Mouse (Mus musculus) ovary, adult 18-20 months (tissue): Measurements from ENCODE around the gene Sptbn2.
"Not testable (repeated sequence)": the region's sequence is repeated elsewhere in the genome, so short reads cannot be mapped to it uniquely, and the experiment has no call there.

Experiments
- DNase-seq: peaks from one replicate; pipeline ENCODE4 v3.0.0; 2022; ENCODE audit warnings: low spot score, mixed read lengths

Gene Sptbn2

DNA sequence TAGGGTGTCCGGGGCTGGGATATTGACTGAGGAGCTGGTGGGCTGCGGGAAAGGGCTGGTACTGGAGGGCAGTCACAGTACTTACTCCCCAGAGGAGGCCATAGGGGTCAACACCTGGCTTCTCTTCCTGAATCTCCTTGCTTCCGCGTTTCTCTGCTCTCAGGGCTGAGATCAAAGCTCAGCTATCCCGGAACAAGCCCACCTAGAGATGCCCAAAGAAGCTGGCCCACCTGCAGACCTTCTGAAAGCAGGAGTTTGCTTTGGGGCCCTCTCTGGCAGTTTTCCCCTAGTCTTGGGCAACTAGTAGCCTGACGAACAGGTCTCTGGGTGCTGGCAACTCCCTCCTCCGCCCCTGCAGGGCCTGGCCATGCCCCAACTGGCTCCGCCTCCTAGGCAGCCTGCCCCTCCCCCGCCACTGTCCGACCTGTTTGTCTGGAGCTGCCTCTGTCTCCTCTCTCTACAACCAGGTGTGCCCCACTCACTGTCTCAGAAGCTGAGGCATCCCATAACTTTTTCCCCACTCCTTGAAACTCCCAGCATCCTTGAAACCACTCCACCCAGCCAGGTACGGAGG is 9.8 kb downstream of the Sptbn2 start:
- peak; percentile 44 for DNase-seq

DNA sequence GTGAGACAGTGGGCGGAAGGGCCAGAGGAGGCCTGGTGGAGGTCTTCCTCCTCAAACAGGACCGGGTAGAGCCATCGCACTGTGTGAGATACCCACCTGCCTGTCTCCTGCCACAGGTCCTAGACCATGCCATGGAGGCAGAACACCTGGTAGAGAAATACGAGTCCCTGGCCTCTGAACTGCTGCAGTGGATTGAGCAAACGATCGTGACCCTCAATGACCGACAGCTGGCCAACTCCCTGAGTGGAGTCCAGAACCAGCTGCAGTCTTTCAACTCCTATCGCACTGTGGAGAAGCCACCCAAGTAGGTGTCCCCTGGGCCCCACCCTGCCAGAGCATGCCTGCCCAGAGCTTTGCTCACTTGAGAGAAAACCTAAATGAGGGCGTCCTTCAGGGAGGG is 18.2 kb downstream of the Sptbn2 start:
- DNase-seq, result no peak

DNA sequence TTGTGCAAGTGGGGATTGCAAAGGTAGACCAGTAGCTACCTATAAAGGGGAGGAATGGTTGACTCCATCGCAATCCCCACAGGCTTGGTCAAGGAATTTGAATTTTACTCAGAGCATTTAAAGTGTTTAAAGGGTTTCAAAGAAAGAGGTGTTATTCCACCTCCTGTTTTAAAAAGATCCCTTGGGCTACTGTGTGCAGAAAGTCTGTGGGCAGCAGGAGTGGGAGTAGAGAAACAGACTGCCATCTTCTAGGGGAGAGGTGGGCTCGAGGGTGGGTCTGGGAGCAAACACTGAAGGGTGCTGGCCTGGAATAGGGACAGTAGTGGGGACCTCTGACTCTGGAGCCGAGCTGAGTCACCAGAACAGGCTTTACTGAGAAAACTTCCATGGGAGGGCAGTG is 22.1 kb downstream of the Sptbn2 start:
- DNase-seq, result no peak

DNA sequence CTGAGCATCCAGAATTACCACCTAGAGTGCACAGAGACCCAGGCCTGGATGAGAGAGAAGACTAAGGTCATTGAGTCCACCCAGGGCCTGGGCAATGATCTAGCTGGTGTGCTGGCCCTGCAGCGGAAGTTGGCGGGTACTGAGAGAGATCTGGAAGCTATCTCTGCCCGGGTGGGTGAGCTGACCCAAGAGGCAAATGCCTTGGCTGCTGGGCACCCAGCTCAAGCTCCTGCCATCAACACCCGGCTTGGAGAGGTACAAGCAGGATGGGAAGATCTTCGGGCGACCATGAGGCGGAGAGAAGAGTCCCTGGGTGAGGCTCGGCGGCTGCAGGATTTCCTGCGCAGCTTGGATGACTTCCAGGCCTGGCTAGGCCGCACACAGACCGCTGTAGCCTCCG is 26.9 kb downstream of the Sptbn2 start:
- no peak for DNase-seq

DNA sequence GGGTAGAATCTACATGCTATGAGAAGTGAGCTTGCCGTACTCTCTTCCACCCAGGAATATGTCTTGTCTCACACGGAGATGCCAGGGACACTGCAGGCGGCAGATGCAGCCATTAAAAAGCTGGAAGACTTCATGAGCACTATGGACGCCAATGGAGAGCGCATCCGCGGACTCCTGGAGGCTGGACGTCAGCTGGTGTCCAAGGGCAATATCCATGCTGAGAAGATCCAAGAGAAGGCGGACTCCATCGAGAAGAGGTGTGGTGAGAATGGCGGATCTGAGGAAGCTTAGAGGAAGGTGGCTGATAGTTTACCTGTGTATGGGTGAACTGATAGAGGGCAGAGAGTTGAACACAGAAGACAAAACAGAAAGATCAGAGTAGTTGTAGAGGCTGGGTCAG is 28.1 kb downstream of the Sptbn2 start:
- no peak for DNase-seq

DNA sequence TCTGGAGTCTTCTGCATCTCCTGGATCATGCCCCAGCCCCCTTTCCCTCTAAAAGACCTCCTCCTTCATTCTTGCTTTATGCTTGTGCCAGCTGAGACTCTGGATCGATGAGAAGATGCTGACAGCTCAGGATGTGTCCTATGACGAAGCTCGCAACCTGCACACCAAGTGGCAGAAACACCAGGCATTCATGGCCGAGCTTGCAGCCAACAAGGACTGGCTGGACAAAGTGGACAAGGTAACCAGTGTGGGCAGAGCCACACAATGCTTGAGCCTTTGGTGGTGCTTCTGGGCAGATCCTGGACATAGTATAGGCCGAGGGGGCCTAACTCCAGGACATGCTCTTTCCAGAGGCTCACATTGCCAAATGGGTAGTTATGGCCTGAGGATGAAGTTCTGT is 28.8 kb downstream of the Sptbn2 start:
- no peak for DNase-seq

DNA sequence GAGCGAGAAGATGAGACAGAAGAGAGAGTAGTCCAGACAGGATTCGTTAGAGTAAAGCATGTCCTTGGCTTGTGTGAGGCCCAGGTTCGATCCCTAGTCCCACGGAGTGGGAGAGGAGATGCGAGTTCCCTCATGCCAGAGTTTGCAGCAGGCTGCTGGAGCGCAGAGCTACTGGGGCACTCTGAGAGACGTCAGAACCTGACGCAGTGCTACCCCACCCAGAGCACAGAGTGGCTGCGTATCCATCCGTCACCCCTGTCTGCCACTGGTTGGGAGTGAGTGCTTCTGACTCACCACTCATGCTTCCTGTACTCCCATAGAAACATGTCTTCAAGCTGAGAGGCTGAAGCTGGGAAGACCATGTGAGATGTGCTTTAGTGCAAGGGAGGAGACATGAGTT is 30.5 kb downstream of the Sptbn2 start:
- DNase-seq, result no peak

DNA sequence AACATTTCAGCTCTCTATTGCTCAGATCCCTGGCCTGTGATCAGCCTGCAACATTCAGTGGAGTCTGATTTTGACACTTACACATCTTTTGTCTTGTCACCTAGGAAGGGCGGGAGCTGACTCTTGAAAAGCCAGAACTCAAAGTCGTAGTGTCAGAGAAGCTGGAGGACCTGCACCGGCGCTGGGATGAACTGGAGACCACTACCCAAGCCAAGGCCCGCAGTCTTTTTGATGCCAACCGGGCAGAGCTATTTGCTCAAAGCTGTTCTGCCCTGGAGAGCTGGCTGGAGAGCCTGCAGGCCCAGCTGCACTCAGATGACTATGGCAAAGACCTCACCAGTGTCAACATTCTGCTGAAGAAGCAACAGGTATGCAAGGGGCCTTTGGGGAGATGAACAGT is 31.3 kb downstream of the Sptbn2 start:
- DNase-seq, result no peak

DNA sequence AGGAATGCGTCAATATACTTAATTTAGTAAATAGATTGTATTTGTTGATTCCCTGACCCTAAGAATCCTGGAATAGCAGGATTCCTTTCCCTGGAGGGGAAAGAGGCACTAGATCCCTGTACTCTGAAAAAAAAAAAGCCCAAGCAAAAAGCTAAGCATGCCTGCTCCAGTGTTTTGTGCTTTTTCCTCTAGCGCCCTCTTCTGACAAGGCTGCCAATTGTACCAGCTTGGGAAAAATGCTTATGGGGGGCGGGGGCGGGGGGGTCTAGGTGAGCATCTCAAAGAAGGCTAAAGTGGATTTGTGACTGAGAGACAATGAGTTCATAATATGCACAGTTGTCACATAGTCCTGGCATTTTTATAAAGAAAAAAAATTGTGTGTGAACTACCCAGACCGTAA is 32.6 kb downstream of the Sptbn2 start:
- no peak for DNase-seq

DNA sequence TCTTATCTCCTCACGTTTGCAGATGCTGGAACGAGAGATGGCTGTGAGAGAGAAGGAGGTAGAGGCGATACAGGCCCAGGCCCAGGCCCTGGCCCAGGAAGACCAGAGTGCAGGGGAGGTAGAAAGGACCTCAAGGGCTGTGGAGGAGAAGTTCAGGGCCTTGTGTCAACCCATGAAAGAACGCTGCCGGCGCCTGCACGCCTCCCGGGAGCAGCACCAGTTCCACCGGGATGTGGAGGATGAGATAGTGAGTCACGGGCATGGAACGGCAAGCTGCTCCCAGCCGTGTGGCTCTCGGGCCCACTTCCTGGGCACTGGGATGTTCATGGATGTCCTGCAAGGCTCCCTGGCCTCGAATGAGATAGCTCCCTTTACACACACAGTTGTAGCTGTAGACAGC is 33.1 kb downstream of the Sptbn2 start:
- no peak for DNase-seq

DNA sequence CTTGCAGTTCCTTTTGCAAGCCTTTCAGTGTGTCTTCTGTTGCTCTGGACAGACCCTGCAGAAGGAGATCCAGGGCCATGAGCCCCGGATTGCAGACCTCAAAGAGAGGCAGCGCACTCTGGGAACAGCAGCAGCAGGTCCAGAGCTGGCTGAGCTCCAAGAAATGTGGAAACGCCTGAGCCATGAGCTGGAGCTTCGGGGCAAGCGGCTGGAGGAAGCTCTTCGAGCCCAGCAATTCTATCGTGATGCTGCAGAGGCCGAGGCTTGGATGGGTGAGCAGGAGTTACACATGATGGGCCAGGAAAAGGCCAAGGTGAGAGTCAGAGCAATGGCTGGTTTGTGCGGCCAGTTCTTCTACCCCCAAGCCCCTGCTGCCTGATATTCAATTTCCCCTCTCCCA is 34.1 kb downstream of the Sptbn2 start:
- DNase-seq, result no peak

DNA sequence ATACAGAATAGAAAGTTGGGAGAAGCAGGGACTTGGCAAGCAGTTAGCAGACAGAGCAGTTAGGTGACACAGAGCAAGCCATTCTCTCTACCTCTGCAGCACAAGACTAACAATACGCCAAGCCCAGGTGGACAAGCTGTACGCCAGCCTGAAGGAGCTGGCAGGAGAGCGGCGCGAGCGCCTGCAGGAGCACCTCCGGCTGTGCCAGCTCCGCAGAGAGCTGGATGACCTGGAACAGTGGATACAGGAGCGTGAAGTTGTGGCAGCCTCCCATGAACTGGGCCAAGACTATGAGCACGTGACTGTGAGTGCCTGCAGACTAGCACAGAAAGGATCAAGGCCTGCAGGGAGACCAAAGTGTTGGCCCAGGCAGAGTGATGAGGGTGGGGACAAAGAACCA is 34.7 kb downstream of the Sptbn2 start:
- DNase-seq, result no peak

DNA sequence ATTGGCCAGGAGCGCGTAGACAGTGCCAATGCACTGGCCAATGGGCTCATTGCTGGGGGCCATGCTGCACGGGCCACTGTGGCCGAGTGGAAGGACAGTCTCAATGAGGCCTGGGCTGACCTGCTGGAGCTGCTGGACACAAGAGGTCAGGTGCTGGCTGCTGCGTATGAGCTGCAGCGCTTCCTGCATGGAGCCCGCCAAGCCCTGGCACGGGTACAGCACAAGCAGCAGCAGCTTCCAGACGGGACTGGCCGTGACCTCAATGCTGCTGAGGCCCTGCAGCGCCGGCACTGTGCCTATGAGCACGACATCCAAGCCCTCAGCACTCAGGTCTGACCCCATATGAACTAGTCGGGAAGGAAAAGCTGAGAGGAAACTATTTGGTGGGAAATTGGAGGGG is 35.6 kb downstream of the Sptbn2 start:
- DNase-seq, result no peak

DNA sequence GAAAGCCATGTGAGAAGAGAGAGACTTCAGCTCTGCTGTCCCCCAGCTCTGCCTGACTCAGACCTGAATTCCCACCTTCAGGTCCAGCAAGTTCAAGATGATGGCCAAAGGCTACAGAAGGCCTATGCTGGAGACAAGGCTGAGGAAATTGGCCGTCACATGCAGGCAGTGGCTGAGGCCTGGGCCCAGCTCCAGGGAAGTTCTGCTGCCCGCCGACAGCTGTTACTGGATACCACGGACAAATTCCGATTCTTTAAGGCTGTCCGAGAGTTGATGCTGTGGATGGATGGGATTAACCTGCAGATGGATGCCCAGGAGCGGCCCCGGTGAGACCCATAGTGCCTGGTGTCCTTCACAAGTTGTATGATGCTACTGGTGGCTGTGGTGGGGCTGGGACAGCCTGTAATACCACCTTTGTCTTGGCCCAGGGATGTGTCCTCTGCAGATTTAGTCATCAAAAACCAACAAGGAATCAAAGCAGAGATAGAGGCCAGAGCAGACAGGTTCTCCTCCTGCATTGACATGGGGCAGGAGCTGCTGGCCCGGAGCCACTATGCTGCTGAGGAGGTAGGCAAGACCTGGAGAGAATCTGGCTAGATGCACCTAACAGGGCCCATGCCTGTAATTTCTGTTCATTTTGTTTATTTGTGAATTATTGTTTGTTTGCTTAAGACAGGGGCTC is 36.8 kb downstream of the Sptbn2 start:
- DNase-seq, result no peak

DNA sequence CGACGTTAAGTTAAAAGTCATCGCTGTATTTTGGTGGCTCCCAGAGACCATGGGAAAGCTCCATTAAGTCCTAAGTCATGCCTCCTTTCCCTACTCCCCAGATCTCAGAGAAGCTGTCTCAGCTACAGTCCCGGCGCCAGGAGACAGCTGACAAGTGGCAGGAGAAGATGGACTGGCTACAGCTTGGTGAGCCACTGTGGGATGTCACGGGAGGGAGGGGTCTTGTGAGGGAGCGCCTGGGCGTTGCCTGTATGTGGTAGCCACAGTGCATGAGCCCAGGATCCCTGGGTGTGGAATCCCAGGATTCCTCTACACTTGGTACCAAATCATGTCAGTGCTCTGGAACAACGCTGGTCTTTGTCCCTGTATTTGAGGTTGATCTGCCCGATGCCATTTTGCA is 37.5 kb downstream of the Sptbn2 start:
- no peak for DNase-seq

DNA sequence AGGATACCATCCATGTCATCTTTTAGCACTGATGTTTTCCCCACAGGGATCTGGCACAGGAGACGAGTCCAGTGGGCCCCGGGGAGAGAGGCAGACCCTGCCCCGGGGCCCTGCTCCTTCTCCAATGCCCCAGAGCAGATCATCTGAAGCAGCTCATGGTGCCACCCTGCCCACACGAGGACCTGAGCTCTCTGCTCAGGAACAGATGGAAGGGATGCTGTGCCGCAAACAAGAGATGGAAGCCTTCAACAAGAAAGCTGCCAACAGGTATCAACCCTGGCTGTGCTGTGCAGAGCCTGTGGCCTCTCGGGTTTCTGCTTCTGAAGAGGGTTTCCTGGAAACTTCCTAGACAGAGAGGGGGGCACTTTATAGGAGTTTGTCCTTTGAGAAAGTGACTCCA is 39.0 kb downstream of the Sptbn2 start:
- no peak for DNase-seq

DNA sequence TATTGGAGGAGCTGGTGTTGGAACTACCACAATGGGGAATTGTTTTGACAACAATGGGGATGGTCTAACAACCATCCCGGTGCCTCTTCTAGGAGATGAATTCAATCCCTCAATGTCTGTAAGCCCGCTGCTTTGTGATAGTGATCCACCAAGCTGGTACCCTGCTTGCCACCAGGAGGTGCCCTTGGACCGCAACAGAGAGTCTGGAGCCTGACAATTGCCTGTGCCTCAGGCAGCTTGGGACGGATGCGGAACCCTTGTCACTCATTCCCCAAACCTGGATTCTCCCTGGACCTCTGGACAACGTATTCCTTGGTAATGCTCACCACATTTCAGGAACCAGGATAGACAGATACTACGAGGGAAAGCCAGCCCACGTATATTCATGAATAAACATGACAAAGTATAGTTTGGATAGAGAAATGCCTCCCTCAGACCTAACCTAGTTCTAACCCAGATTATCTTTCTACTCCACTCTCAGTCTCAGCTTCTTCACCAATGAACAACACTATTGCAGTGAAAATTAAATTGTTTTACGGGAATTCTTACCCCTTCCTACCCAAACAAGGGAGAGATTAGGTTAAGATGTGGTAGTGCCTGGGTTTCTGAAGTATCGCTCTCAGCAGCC is 44.7 kb downstream of the Sptbn2 start:
- DNase-seq, result peak; percentile 78

DNA sequence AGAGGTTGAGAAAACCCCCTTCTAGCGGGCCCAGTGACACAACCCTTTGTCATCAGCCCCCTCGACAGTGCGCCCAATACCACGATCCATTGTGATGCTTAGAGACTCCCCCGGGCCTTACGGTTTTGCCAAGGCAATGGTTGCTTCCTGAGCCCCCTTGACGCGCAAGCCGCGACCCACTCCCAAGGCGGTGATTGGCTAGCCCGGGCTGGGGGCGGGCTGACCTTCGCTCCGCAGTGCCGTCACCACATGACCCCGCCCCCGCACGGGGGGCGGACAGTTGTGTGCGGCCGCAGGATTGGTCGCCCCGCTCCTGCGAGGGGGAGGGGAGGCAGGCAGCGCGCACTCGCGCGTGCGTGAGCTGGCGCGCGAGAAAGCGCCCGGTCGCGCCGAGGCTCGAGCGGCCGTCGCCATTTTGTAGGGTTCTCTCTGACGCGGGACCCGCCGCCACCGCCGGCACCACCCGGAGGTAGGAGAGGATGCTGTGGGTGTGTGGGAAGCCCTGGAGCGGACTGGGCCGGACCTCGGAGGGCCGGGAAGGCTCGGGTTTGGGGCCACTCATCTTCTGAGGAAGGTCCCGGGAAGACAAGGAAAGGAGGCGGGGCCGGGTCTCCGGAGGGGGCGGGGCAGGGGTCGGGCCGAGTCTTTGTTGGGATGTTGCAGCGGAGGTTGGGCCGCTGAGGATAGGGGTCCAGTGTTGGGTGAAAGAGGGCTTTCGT is 45.4 kb downstream of the Sptbn2 start, which contains the start of gene Rbm4b:
TSS of gene Rbm4b (plus strand) at position 305 of the 719 bp plus-strand sequence.
- DNase-seq, result peak; percentile 93

DNA sequence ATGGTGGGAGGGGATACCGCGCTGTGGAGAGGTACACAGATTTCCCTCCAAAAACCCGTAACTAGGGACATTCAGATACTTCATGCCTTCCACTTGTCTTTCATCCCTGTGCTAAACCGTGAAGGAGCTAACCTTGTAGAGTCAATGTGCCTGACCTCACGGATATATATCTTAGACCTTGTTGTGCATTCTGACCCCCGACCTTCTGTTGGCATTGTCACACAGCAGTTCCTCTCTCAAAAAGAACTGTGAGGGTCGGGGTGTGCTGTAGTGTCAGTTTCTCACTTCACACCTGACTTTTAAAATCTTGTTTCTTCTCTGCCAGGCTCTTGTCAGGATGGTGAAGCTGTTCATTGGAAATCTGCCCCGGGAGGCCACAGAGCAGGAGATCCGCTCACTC is 46.0 kb downstream of the Sptbn2 start:
- no peak for DNase-seq

DNA sequence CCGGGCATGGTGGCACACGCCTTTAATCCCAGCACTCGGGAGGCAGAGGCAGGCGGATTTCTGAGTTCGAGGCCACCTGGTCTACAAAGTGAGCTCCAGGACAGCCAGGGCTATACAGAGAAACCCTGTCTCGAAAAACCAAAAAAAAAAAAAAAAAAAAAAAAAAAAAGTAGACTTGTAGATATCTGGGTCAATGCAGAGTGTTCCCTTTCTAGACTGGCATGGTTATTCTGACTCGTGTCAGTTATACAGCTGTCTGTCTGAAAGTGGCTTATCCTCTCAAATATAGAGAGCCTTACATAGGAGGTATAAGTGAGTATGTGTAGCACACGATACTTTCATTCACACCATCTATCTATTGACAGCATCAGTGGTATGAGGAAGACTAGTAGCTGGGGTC is 49.6 kb downstream of the Sptbn2 start:
- DNase-seq, result not testable (repeated sequence)

DNA sequence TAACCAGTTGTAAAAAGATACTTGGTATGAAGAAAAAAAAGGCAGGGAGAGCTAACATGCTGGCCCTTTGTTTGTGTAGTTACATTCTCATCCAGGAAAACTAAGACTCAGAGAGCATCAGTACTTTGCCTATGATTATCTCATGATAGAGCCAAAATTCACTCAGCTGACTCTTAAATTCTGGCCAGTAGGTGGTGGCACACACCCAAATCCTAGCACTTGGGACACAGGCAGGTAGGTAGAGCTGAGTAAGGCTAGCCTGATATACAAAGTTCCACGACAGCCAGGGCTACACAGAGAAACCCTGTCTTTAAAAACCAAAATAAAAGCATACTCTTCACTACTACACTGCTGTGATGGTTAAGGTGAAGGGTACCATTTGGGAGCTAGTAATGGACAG is 51.9 kb downstream of the Sptbn2 start:
- DNase-seq, result no peak

DNA sequence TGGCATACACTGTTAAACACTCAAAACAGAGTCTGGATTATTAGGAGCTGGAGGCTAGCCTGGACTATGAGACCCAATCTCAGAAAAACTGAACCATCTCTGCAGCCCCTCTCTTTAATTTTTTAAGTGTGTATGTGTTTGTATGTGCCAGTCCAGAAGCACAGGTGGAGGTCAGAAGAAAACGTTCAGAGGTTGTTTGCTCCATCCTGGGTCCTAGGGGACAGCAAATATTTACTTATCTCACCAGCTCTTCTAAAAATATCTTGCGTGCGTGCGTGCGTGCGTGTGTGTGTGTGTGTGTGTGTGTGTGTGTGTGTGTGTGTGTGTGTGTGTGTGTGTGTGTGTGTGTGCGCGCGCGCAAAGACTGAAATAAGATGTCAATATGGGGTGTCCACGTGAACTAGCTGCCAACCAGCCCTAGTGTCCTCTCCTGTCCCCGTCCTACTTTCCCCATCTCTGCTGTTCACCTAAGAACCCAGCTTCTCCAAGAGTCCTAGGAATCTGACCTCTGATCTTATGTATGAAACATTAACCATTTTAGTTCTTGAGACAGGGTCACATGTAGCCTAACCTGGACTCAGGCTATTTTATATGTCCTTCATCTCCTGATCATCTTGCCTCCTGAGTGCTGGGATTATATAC is 56.7 kb downstream of the Sptbn2 start:
- DNase-seq, result no peak

DNA sequence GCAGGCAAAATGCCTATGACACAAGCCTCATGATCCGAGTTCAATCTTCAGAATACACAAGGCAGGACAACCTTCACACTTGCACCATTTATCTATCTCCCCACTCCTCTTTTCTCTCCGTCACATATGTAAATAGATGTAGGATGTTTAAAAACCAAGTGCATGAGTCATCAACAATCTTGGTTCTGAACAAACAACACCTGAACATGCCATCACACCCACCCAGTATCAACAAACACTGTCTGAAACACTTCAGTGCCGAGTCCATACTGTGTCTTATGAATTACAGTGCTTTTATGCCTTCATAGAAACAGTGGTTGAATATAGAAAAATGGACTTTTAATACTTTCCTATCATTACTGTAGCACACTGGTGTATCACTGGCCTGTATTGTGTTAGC is 61.8 kb downstream of the Sptbn2 start:
- DNase-seq, result no peak
